Mouse (Mus musculus): ENCODE data around the gene Rnaseh2a. TPM values are rescaled to one million over a fixed set of nuclear protein-coding genes. Genes with fewer than 3 reads are reported as not detected.

Gene Rnaseh2a
- polyA plus RNA-seq, 1 experiment from 2014 or later = 122 TPM

GRCm38 (mm10) chr8:84965731-84966291 is 3.8 kb downstream of the Rnaseh2a start:
- Histone ChIP-seq H3K9me3 (no peaks in the 10 kb centered on the region), H3K4me1 (replicated peaks) (peaks cover 25% of the 10 kb centered on the region), H3K4me3 (replicated peaks) (peak overlapping the region; percentile 66), H3K27me3 (no peaks in the 10 kb centered on the region), H3K36me3 (peaks cover 25% of the 10 kb centered on the region), H3K27ac (peak overlapping the region; percentile 79), H3K4me2 (peak overlapping the region; percentile 72), H3K9ac (replicated peaks) (peak overlapping the region; percentile 66)
- under 1% methylated on average over 41 of the region's 41 CpGs for WGBS
- ATAC-seq (ENCODE audit: insufficient number of reproducible peaks, insufficient read depth, low FRiP score, low TSS enrichment, low read depth) = peak; percentile 63

GRCm38 (mm10) chr8:84963952-84964351 is 5.6 kb downstream of the Rnaseh2a start:
- H3K36me3 ChIP-seq = peaks cover 36% of the 10 kb centered on the region
- H3K27ac ChIP-seq = no peak overlapping the region
- no peaks in the 10 kb centered on the region for H3K9me3 ChIP-seq
- no peak overlapping the region for H3K9ac ChIP-seq (replicated peaks)
- peaks cover 20% of the 10 kb centered on the region for H3K4me1 ChIP-seq (replicated peaks)
- no peaks in the 10 kb centered on the region for H3K27me3 ChIP-seq
- no peak for ATAC-seq (ENCODE audit: insufficient number of reproducible peaks, insufficient read depth, low FRiP score, low TSS enrichment, low read depth)
- H3K4me2 ChIP-seq = no peak overlapping the region
- WGBS = 90% methylated on average over 4 of the region's 4 CpGs
- no peak overlapping the region for H3K4me3 ChIP-seq (replicated peaks)

GRCm38 (mm10) chr8:84959811-84960210 is 9.8 kb downstream of the Rnaseh2a start:
- H3K27me3 ChIP-seq = no peaks in the 10 kb centered on the region; the same call in 1 of the 2 replicates
- H3K27ac ChIP-seq = no peak overlapping the region
- peaks cover under 1% of the 10 kb centered on the region; the same call in 1 of the 2 replicates for H3K4me1 ChIP-seq (replicated peaks)
- no peaks in the 10 kb centered on the region for H3K9me3 ChIP-seq
- no peak overlapping the region for H3K4me3 ChIP-seq (replicated peaks)
- 89% methylated on average over 7 of the region's 7 CpGs for WGBS
- H3K4me2 ChIP-seq = no peak overlapping the region
- no peak overlapping the region for H3K9ac ChIP-seq (replicated peaks)
- ATAC-seq (ENCODE audit: insufficient number of reproducible peaks, insufficient read depth, low FRiP score, low TSS enrichment, low read depth) = no peak
- H3K36me3 ChIP-seq = peaks cover 61% of the 10 kb centered on the region

- Histone ChIP-seq H3K36me3 (peaks cover 48% of the 10 kb centered on the region), H3K9me3 (0 out of 2 replicates have a peak, but pooled peaks cover 3% of the 10 kb centered on the region), H3K4me1 (replicated peaks) (no peaks in the 10 kb centered on the region), H3K4me2 (no peak overlapping the region), H3K4me3 (replicated peaks) (no peak overlapping the region), H3K9ac (replicated peaks) (no peak overlapping the region), H3K27me3 (peaks cover 20% of the 10 kb centered on the region), H3K27ac (no peak overlapping the region)
- no peak for ATAC-seq (ENCODE audit: insufficient number of reproducible peaks, insufficient read depth, low FRiP score, low TSS enrichment, low read depth)
- WGBS = 60% methylated on average over 2 of the region's 2 CpGs
These were observed 12.8 kb downstream of the Rnaseh2a start for GRCm38 (mm10) chr8:84956768-84957167.

- 7% methylated on average over 18 of the region's 18 CpGs for WGBS
- no peak for ATAC-seq (ENCODE audit: insufficient number of reproducible peaks, insufficient read depth, low FRiP score, low TSS enrichment, low read depth)
- no peak overlapping the region for H3K4me3 ChIP-seq (replicated peaks)
- H3K36me3 ChIP-seq = peaks cover 13% of the 10 kb centered on the region
- H3K4me2 ChIP-seq = no peak overlapping the region
- H3K27me3 ChIP-seq = peaks cover 56% of the 10 kb centered on the region
- H3K4me1 ChIP-seq (replicated peaks) = no peaks in the 10 kb centered on the region
- no peak overlapping the region for H3K27ac ChIP-seq
- no peak overlapping the region for H3K9ac ChIP-seq (replicated peaks)
- H3K9me3 ChIP-seq = 0 out of 2 replicates have a peak, but pooled peaks cover 3% of the 10 kb centered on the region
These were observed 16.8 kb downstream of the Rnaseh2a start for GRCm38 (mm10) chr8:84952612-84953255.

GRCm38 (mm10) chr8:84949753-84950152 is 19.8 kb downstream of the Rnaseh2a start:
- no peaks in the 10 kb centered on the region for H3K36me3 ChIP-seq
- no peak for ATAC-seq (ENCODE audit: insufficient number of reproducible peaks, insufficient read depth, low FRiP score, low TSS enrichment, low read depth)
- H3K27me3 ChIP-seq = peaks cover 83% of the 10 kb centered on the region
- H3K4me3 ChIP-seq (replicated peaks) = no peak overlapping the region
- H3K4me2 ChIP-seq = no peak overlapping the region
- H3K4me1 ChIP-seq (replicated peaks) = peaks cover 11% of the 10 kb centered on the region
- H3K9me3 ChIP-seq = 0 out of 2 replicates have a peak, but pooled peaks cover 3% of the 10 kb centered on the region
- 19% methylated on average over 12 of the region's 12 CpGs for WGBS
- H3K27ac ChIP-seq = no peak overlapping the region
- H3K9ac ChIP-seq (replicated peaks) = no peak overlapping the region

- Histone ChIP-seq H3K4me1 (replicated peaks) (peaks cover 11% of the 10 kb centered on the region), H3K27ac (no peak overlapping the region), H3K4me2 (no peak overlapping the region), H3K9me3 (no peaks in the 10 kb centered on the region), H3K9ac (replicated peaks) (no peak overlapping the region), H3K4me3 (replicated peaks) (no peak overlapping the region), H3K36me3 (no peaks in the 10 kb centered on the region), H3K27me3 (peaks cover 90% of the 10 kb centered on the region)
- ATAC-seq (ENCODE audit: insufficient number of reproducible peaks, insufficient read depth, low FRiP score, low TSS enrichment, low read depth) = no peak
- WGBS = 13% methylated on average over 9 of the region's 9 CpGs
These were observed 22.4 kb downstream of the Rnaseh2a start for GRCm38 (mm10) chr8:84947241-84947545.

- WGBS = 10% methylated on average over 17 of the region's 17 CpGs
- H3K9ac ChIP-seq (replicated peaks) = peak within 1 kb of the TSS; percentile 34; the same call in 1 of the 2 replicates
- ATAC-seq (ENCODE audit: insufficient number of reproducible peaks, insufficient read depth, low FRiP score, low TSS enrichment, low read depth) = no peak
- peaks cover 89% of the 10 kb centered on the region for H3K27me3 ChIP-seq
- H3K4me1 ChIP-seq (replicated peaks) = peaks cover 11% of the 10 kb centered on the region
- H3K36me3 ChIP-seq = no peaks in the 10 kb centered on the region
- H3K4me3 ChIP-seq (replicated peaks) = peak within 1 kb of the TSS; percentile 47
- no peak within 1 kb of the TSS for H3K27ac ChIP-seq
- peak within 1 kb of the TSS; percentile 86 for H3K4me2 ChIP-seq
- no peaks in the 10 kb centered on the region for H3K9me3 ChIP-seq
These were observed 22.9 kb downstream of the Rnaseh2a start, which contains the start of gene Rtbdn for GRCm38 (mm10) chr8:84946528-84947240. TSS of gene Rtbdn (plus strand) at chr8:84946991.

GRCm38 (mm10) chr8:84945633-84946527 is 23.7 kb downstream of the Rnaseh2a start:
- H3K4me3 ChIP-seq (replicated peaks) = peak overlapping the region; percentile 47
- no peak; the same call in 1 of the 2 replicates for ATAC-seq (ENCODE audit: insufficient number of reproducible peaks, insufficient read depth, low FRiP score, low TSS enrichment, low read depth)
- H3K9me3 ChIP-seq = no peaks in the 10 kb centered on the region
- H3K9ac ChIP-seq (replicated peaks) = peak overlapping the region; percentile 34; the same call in 1 of the 2 replicates
- no peaks in the 10 kb centered on the region for H3K36me3 ChIP-seq
- WGBS = 1% methylated on average over 50 of the region's 67 CpGs
- peaks cover 91% of the 10 kb centered on the region for H3K27me3 ChIP-seq
- H3K4me2 ChIP-seq = peak overlapping the region; percentile 86
- H3K4me1 ChIP-seq (replicated peaks) = peaks cover 11% of the 10 kb centered on the region
- H3K27ac ChIP-seq = no peak overlapping the region

GRCm38 (mm10) chr8:84945235-84945632 is 24.3 kb downstream of the Rnaseh2a start:
- WGBS = 6% methylated on average over 11 of the region's 11 CpGs
- Histone ChIP-seq H3K9me3 (no peaks in the 10 kb centered on the region), H3K4me1 (replicated peaks) (peaks cover 11% of the 10 kb centered on the region), H3K4me3 (replicated peaks) (peak overlapping the region; percentile 47), H3K9ac (replicated peaks) (no peak overlapping the region), H3K27ac (no peak overlapping the region), H3K27me3 (peaks cover 91% of the 10 kb centered on the region), H3K36me3 (no peaks in the 10 kb centered on the region), H3K4me2 (peak overlapping the region; percentile 86)
- peak; percentile 24; the same call in 1 of the 2 replicates for ATAC-seq (ENCODE audit: insufficient number of reproducible peaks, insufficient read depth, low FRiP score, low TSS enrichment, low read depth)

Measured in limb, embryonic 12.5 days (tissue).